Mouse (Mus musculus) T-helper 2 cell (primary cell): ENCODE measurements around the gene Tlcd1.
"Not testable (repeated sequence)": the region's sequence is repeated elsewhere in the genome, so short reads cannot be mapped to it uniquely, and the experiment has no call there.

Experiments
- in situ Hi-C: fragments of 300-600 bp; cut with MboI, MseI; formaldehyde crosslinking; loops from one replicate; pipeline ENCODE4 v1.15.1; 2025; ENCODE audit warnings: high pct_unique_total_duplicates

The Tlcd1 gene

DNA sequence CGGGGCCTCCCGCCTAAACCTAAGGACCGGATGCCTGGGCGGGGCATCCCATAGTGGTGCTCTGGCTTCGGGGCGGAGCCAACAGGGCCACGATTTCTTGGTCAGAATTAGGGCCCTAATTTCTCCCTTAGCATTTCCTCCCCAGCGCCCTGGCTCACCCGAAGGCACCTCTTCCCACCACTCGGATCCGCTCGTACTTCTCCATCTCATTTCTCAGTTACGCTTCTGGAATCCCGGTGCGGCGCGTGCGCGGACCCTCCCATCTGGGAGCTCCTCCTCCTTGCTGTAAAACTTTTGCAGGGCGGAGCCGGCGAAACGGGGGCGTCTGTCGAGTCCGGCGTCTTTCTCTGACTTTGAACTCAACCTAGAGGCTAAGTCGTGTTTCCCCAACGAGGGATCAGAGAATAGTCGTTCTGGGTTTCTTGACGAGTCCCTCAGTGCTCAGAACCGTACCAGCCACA lies at the start of gene Tlcd1, which contains the start of gene Nek8:
Gene Tlcd1, plus strand, starts transcription at position 310 of the 461 bp plus-strand sequence.
Gene Nek8, minus strand, starts transcription at position 274 of the 461 bp plus-strand sequence.
- in situ Hi-C loops, result loop anchor here (5.0 kb wide), 1 partner anchor 66 kb away; no protein-coding TSS in a partner anchor

DNA sequence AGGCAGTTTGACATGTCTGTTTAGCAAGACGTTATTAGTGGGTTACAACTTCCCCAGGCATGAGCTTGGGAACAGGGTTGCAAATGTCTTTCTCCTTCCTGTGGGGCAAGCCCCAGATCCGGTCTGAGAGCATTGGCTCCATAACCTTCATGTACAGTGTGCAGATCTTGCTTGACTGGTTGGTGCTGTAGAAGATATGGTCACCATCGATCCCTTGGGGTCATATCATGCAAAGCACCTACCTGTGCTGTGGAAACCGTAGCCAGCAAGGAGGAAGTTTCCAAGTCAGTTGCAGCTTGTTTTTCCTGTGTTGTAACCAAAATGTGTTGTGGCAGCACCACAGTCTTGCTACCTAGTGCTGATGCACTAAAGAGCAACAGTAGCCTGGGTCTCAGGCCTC lies 49.8 kb upstream of the Tlcd1 start:
- in situ Hi-C loops, result no loop called here

DNA sequence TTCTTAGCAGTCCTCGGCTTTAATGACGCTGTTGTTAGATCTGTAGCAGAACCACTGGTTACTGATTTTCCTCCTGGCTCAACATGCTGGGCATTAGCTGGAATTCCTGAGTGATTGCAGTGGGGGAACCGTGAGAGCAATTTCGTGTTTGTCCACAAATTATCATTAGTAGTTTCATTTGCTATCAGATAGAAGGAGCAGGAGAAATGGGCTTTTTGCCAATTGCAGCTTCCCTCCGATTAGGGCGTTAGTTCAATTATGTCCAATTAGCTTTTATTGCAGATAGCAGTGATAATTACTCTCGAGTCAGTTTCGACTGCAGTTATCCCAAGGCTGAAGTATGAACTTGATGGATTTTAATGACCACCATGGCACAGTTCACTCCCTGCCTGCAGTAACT lies 47.1 kb upstream of the Tlcd1 start:
- in situ Hi-C loops, result no loop called here

DNA sequence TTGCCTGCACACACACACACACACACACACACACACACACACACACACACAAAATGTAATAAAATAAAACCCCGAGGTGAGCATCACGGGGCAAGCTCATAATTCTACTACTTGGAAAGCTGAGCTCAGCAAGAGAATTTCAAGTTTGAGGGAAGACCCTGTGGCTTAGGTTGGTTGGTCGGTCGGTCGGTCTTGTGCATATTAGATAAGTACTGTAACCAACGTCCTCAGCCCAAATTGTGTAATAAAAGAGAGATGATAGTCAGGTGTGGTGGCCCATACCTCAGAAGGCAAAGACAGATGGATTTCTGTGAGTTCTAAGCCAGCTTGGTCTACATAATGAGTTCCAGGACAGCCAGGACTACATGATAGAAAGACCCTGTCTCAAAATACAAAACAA lies 42.6 kb upstream of the Tlcd1 start:
- in situ Hi-C loops, result no loop called here

GRCm38 (mm10) chr11:78134344-78134743 lies 42.2 kb upstream of the Tlcd1 start:
- in situ Hi-C loops, result no loop called here

DNA sequence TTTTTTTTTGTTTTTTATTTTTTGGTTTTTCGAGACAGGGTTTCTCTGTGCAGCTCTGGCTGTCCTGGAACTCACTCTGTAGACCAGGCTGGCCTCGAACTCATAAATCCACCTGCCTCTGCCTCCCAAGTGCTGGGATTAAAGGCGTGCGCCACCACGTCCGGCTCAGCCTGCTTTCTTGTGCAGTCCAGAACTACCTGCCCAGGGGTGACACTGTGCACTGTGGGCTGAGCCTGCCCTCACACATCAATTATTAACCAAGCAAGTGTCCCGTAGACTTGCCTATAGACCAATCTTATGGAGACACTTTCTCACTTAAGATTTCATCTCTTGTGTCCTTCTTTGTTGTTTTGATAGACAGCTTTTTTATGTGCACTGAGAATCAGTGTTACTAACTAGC lies 41.2 kb upstream of the Tlcd1 start:
- in situ Hi-C loops, result not testable (repeated sequence)

- in situ Hi-C loops, result no loop called here
Observed at GRCm38 (mm10) chr11:78136132-78136531, 40.4 kb upstream of the Tlcd1 start.

- in situ Hi-C loops, result no loop called here
Observed at GRCm38 (mm10) chr11:78137584-78137983, 38.9 kb upstream of the Tlcd1 start.

DNA sequence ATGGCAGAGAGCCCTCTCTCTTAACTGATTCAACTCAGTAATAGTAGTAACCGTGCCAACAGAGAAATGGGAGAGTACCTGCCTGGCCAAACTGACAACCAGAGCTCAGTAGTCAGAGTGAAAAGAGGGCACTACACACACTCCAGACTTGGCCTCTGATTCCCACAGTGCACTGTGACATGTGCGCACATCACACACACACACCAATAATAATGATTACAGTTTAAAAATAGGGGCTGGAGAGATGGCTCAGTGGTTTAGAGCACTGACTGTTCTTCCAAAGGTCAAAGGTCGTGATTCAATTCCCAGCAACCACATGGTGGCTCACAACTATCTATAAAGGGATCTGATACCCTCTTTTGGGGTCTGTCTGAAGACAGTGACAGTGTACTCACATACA lies 38.5 kb upstream of the Tlcd1 start:
- in situ Hi-C loops, result no loop called here

DNA sequence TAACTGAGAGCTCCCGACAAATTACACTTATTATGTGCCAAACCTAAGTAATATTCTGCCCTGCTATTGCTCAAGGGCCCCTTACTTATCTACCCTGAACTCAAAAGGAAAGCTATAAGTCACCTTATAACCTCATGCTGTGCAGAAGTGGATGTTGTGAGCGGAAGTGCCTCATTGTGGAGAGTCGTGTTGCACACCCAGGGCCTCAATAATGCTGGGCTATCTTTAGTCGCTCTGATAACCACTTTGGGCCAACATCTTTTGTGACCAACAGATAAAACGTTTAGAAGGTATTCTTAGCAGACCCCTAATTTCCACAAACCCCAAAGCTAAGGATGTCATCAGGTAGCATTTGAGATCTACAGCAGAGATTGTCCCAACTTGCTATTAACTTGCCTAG lies 35.8 kb upstream of the Tlcd1 start:
- in situ Hi-C loops, result loop anchor here (10.0 kb wide), 1 partner anchor 316 kb away; no protein-coding TSS in a partner anchor

DNA sequence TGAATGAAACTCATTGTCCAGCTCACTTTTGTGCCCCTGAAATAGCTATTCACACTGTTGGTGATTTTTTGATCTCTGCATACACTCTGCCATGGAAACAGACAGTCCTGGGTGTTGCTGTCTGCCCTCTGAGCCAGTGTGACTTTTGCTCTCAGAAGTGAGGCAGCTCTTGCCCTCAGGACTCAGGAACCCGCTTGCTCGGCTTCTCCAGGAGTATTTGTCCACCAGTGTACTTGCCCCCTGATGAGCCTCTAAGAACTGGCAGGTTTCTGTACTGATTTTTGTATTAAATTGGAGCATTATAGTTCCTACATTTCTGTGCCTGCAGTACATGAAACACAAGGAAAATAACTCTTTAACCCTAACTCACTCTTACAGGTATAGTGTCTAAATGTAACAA lies 33.0 kb upstream of the Tlcd1 start:
- in situ Hi-C loops, result loop anchor here (10.0 kb wide), 1 partner anchor 319 kb away; no protein-coding TSS in a partner anchor

DNA sequence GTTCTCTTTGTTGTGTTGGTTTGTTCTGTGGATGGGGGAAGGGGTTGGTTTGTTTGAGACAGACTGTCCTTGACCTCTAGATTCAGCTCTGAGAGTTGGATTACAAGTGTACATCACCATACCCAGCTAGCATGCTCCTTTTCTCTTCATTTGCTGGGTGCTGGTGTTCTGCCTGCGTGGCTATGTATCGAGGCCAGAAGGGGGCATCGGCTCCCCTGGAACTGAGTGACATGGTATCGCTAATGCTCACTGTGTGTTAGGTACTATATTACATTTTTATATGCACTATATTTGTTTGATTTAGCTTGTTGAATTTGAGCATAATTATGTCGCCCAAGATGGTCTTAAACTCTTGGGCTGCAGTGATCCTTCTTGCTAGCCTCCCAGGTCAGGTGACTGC lies 30.3 kb upstream of the Tlcd1 start:
- in situ Hi-C loops, result loop anchor here (5.0 to 10.0 kb wide), 2 partner anchors 89 to 321 kb away; no protein-coding TSS in a partner anchor

DNA sequence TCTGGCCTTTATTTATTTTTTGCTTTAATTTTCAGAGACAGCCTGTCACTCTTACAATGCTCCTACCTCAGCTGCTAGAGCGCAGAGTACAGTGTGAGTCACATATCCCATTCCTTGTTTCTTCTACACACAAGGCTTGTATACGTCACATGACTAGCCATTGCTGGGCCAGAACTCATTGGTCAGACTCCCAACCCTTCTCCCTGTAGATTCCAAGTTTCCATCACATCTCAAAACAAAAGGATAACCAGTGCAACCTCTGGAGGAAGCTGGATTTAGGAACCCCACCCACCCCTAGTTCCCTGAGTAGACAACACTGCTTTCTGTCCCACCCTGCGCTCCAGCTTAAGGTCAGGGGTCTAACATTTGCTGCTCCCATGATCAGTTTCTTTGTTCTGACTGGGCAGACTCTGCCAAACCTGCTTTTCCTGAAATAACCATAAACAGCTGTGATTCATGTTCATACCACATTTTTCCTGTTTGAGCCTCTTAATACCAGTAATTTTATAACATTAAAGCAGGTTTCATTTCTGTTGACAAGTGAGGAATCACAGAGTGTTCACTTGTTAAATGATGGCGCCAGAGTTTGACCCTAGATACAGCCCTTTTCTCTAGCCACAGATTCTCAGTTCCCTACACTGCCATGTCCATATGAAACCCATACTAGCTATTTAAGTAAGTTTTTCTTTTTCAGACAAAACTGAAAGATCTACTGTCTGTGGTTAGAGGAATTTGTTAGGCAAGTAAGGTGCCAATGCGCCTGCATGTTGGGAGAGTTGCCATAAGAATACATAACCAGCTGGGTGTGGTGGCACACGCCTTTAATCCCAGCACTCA lies 29.6 kb upstream of the Tlcd1 start:
- in situ Hi-C loops, result loop anchor here (5.0 to 10.0 kb wide), 2 partner anchors 90 to 322 kb away; no protein-coding TSS in a partner anchor

- in situ Hi-C loops, result no loop called here
Observed at GRCm38 (mm10) chr11:78151161-78151560, 25.4 kb upstream of the Tlcd1 start.

DNA sequence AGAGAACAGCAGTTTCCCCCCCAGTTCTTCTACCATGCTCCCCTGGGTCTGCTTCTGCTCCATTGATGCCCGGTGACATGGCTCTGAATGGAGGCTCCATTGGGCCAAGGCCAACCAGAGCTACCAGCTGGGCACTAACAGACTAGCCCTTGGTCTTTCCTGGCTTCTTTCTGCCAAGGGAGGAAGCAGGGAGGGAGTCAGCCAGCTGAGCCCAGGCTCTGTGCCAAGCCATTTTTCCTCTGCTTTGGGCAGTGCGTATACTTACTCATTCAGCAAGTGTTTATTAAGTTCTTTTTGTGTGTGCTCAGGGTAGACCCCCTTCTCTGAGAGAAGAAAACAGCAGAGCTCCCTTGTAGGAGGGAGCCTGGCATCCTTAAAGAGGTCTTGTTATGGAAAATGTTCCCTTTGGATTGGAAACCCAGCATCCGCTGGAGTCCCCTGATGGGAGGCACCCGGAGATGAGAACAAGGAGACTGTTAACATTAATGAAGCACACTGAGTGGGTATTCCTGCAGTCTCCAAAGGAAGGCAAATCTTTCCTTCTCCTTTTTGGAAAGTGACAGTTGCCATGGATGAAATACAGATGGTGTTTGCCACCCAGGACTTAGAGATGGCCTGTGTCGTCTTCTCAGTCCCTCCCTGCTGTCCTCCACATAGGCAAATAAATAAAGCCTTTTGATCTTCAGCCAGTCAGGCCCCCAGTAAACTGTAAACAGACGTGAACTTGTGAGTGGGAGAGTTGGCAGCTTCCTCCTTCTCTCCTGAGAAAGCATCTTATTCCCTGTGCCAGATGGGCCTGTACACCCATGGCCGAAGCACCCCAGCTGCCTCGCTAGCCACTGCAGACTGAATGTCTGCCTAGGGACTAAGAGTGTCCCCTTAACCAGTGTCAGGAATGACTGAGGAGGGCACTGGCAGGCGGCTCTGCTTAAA lies 23.9 kb upstream of the Tlcd1 start:
- in situ Hi-C loops, result no loop called here

DNA sequence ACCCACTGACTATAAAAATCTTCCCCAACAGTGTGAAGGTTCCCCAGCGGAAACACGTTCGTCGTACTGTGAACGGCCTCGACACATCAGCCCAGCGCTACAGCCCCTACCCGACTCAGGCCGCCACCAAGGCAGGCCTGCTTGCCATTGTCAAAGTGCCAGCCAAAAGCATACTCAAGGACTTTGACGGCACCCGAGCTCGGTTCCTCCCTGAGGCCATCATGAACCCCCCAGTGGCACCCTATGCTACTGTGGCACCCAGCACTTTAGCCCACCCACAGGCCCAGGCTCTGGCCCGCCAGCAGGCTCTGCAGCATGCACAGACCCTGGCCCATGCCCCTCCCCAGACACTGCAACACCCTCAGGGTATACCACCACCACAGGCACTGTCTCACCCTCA lies 22.7 kb upstream of the Tlcd1 start:
- in situ Hi-C loops, result no loop called here

DNA sequence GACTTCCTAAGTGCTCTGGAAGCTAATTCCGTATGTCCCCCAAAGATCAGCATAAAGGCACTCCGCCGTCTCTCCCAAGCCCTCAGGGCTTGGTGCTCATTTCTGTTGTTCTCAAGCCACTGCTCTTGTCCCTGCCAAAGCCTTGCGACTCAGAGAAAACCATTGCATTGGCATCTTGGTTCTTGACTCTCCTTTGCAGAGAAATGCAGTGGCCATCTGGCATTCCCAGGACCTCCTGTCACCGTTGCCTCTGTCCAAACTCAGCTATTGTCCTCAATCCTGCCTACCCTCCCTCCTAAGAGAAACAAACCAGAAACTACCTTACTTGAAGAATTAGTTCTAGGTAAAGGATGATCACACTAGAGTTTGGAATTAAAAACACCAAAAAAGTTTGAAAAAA lies 20.8 kb upstream of the Tlcd1 start:
- in situ Hi-C loops, result no loop called here

DNA sequence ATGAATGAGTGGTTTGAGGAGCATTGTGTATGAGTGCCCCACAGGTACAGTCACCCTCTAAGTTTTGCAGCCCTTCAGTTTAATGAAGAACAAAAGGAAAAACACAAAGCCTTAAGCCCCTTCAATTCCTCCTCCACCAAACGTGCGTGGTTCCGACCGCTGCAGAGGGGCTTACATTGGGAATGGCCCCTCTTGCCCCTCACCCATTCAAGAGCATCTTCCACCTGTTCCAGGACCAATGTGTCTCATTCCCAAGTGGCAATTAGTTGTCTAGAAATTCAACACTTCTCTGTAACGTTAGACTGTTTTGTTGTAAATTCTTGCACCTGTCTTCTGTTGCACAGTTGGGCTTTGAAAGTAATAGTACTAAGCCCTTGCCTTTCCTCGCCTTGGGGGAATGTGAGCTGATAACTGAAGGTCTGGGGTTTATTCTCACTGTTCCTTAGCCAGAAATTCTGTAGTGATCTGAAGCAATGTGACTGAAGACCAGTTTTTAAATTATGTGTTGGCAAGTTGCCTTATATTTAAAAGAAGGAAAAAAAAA lies 20.3 kb upstream of the Tlcd1 start:
- in situ Hi-C loops, result no loop called here

DNA sequence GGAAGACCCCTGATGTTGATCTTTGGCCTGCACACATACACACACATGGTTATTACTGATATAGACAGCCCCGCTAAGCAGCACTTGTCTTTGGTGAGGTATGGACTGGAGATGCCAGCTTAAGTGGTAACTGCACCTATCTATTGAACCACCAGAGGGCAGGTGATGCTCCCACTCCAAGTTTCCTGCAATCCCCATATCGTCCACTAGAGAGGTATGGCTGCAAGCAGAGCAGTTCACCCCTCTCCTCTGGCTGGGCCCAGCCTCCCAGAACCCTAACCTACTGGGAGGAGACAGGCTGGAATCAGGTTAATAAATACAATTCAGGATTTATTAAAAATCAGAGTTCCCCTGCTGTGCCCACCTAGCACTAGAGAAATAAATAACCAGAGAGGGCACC lies 17.4 kb upstream of the Tlcd1 start:
- in situ Hi-C loops, result no loop called here

DNA sequence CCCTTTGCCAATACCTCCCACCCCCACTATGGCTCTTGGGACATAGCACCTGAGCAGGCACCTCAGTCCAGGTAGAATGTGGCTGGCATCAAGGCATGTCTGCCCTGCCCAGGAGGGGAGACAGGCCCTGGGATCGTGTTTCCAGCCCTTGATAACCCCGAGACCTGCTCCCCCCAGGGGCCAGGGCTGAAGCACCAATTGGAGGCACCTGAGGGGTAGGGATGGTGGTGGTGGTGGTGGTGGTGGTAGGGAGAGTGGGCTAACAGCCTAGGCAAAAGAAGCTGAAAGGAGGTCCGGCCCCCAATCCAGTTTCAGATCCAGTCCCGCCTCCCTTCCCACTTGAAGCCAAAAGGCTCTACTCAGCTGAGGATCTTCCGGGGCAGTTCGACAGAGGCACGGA lies 17.0 kb upstream of the Tlcd1 start:
- in situ Hi-C loops, result no loop called here

DNA sequence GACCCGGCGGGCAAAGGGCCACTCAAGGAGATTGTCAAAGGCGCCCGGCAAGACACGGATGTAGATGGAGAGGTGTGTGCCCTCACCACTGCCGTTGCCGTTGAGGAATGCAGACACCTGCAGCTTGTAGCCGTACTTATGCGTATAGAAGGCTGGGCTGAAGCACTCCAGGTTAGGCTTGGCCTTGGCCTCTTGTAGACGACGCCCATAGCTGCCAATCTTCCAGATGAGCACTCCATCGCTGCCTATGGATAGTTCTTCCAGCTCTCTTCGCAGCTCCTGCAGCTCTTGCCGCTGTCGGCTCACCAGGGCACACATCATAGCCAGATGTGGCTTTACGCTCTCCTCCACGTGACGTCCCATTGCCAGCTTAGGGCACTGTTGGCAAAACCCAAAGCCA lies 16.3 kb upstream of the Tlcd1 start:
- in situ Hi-C loops, result no loop called here

GRCm38 (mm10) chr11:78160675-78161074 lies 15.8 kb upstream of the Tlcd1 start:
- in situ Hi-C loops, result no loop called here
